Mouse (Mus musculus) olfactory bulb, adult 2 months (tissue): ENCODE results near the gene Phactr2.

Experiments used
- CTCF ChIP-seq: fragments of 200-500 bp; IDR thresholded peaks from 2 replicates; pipeline ENCODE4 v1.5.1; 2012; ENCODE audit warnings: low read depth, mild to moderate bottlenecking, low read length, moderate library complexity; ENCODE audit not compliant: insufficient read depth
- POLR2A ChIP-seq: fragments of 200-500 bp; IDR thresholded peaks from 2 replicates; pipeline ENCODE4 v1.6.1; 2012; ENCODE audit warnings: mild to moderate bottlenecking, low read depth, low read length, moderate library complexity; ENCODE audit not compliant: insufficient read depth

- TF ChIP-seq POLR2A (no peak), CTCF (no peak)
Measured at GRCm38 (mm10) chr10:13493978-13494686, 19.9 kb upstream of the Phactr2 start.
